Mouse (Mus musculus): Measurements from ENCODE around the gene Lrrn1. TPM values are rescaled to one million over a fixed set of nuclear protein-coding genes. Genes with fewer than 3 reads are reported as not detected.

The Lrrn1 gene
- polyA plus RNA-seq, 1 experiment: 42.7 TPM

DNA sequence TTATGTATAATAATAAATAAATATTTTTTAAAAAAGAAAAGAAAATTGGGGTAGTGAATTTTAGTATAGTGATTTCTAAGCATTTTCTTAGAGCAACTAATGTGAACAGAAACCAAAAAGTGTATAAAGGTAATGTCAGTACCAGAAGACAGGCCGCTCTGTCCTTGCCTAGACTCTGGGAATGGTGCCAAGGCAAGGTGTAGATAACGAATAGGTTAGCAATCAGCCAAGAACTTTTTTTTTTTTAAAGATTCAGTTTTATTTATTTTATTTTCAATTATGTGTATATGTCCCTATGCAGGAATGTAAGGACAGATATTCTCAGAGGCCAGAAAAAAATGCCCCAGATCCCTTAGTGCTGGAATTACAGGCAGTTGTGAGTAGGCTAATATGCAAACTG, 5.6 kb upstream of the Lrrn1 start:
- Histone ChIP-seq H3K4me3 (no peak overlapping the region), H3ac (ENCODE audit: control insufficient read depth, insufficient read length) (no peak overlapping the region), H3K27me3 (ENCODE audit: control insufficient read depth, insufficient read depth, insufficient read length) (no peaks in the 10 kb centered on the region), H3K36me3 (ENCODE audit: control insufficient read depth, insufficient read depth) (no peaks in the 10 kb centered on the region), H3K79me2 (ENCODE audit: control insufficient read depth, insufficient read depth) (no peaks in the 10 kb centered on the region), H3K4me2 (ENCODE audit: low read depth) (no peak overlapping the region)
- TF ChIP-seq MYOG (IDR thresholded peaks at IDR 0.05; ENCODE audit: control insufficient read depth in 1 of 3, insufficient read depth in 1 of 3, insufficient read length in 2 of 3, low read depth in 2 of 3) (no peak), POLR2A (IDR thresholded peaks at IDR 0.05; ENCODE audit: insufficient read length, low read depth) (no peak)

DNA sequence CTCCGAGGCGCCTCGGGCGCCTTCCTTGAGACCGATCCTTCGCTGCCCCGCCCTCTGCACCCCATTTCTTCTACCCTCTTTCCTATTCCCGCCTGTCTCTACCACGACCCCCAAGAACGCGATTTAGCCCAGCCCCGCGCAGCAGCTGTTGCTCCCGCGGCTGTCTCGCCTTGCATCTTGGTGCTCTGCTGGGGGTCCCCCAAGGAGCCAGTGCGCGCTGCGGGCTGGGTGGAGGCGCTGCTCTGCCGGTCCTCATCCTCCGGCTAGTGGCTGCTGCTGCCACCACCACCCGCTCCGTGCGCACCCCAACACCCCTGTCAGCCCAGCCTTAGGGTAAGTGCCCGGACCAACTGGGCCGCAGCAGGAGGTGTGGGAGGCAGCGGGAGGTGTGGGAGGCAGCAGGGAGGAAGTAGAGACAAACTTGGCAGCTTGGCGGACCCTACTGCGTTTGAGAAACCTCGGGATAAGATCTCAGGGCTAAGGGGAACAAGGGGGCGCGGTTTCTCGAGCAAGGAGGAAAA, 403 bp downstream of the Lrrn1 start:
- Histone ChIP-seq H3K36me3 (ENCODE audit: control insufficient read depth, insufficient read depth) (no peaks in the 10 kb centered on the region), H3K4me2 (ENCODE audit: low read depth) (peak overlapping the region; percentile 60), H3K79me2 (ENCODE audit: control insufficient read depth, insufficient read depth) (peaks cover 23% of the 10 kb centered on the region), H3K4me3 (peak overlapping the region; percentile 44), H3ac (ENCODE audit: control insufficient read depth, insufficient read length) (peak overlapping the region; percentile 79), H3K27me3 (ENCODE audit: control insufficient read depth, insufficient read depth, insufficient read length) (no peaks in the 10 kb centered on the region)
- no peak for TF ChIP-seq MAX (IDR thresholded peaks at IDR 0.05; ENCODE audit: low read depth)
- TF ChIP-seq USF1 (IDR thresholded peaks at IDR 0.05; ENCODE audit: low read depth): no peak
- TF ChIP-seq MYOD1 (IDR thresholded peaks at IDR 0.05; ENCODE audit: control insufficient read depth in 1 of 3, insufficient read length in 2 of 3, low read depth in 2 of 3): peak in 1 of 3 experiments; percentile 32
- no peak for TF ChIP-seq E2F4 (IDR thresholded peaks at IDR 0.05; ENCODE audit: insufficient read depth)
- no peak for TF ChIP-seq CEBPB (IDR thresholded peaks at IDR 0.05; ENCODE audit: insufficient read depth, poor library complexity, severe bottlenecking)
- TF ChIP-seq TCF3 (IDR thresholded peaks at IDR 0.05; ENCODE audit: insufficient read length, low read depth): no peak
- TF ChIP-seq MYOG (IDR thresholded peaks at IDR 0.05; ENCODE audit: control insufficient read depth in 1 of 3, insufficient read depth in 1 of 3, insufficient read length in 2 of 3, low read depth in 2 of 3): peak in 1 of 3 experiments; percentile 35
- TF ChIP-seq POLR2A (IDR thresholded peaks at IDR 0.05; ENCODE audit: insufficient read length, low read depth): peak; percentile 12
- TF ChIP-seq SRF (IDR thresholded peaks at IDR 0.05; ENCODE audit: control insufficient read depth, insufficient read length, low read depth): no peak
- no peak for TF ChIP-seq TCF12 (IDR thresholded peaks at IDR 0.05; ENCODE audit: insufficient read depth, poor library complexity, severe bottlenecking)
- no peak for TF ChIP-seq POLR2AphosphoS2 (IDR thresholded peaks at IDR 0.05; ENCODE audit: insufficient read length, low read depth)

DNA sequence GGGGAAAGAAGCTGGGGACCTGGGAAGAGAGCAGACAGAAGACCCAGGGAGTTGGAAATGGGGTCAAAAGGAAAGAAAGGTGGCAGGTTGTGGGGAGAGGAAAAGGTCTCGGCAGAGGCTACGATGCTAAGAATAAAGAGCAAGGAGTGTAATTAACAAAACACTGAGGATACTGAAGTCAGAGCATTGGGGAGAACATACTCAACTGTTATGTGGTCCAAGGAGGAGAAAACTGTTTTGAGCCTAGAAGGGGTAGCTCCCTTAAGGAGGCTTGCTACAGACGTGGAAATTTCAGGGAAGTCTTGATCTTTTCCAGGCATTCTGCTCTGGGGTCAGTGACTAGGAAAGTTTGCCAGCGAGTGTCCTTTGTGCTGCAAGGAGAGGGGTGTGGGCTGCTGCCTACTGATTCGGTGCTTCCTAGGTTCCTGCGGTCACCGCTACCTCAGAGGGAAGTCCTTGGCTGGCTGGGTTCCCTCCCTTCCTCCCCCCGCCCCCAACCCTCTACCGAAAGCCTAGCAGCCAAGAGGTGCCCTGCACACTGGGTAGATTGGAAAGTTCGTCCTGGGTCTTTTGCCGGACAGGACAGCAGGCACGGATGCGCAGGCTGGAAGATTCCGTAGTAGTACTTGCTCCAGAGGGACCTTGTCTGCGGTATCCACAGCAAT, 1.2 kb downstream of the Lrrn1 start:
- Histone ChIP-seq H3K79me2 (ENCODE audit: control insufficient read depth, insufficient read depth) (peaks cover 24% of the 10 kb centered on the region), H3ac (ENCODE audit: control insufficient read depth, insufficient read length) (peak overlapping the region; percentile 79), H3K4me3 (peak overlapping the region; percentile 44), H3K4me2 (ENCODE audit: low read depth) (peak overlapping the region; percentile 71), H3K27me3 (ENCODE audit: control insufficient read depth, insufficient read depth, insufficient read length) (no peaks in the 10 kb centered on the region), H3K36me3 (ENCODE audit: control insufficient read depth, insufficient read depth) (no peaks in the 10 kb centered on the region)
- TF ChIP-seq POLR2AphosphoS2 (IDR thresholded peaks at IDR 0.05; ENCODE audit: insufficient read length, low read depth) (no peak), MYOD1 (IDR thresholded peaks at IDR 0.05; ENCODE audit: control insufficient read depth in 1 of 3, insufficient read length in 2 of 3, low read depth in 2 of 3) (no peak), SRF (IDR thresholded peaks at IDR 0.05; ENCODE audit: control insufficient read depth, insufficient read length, low read depth) (no peak), MAX (IDR thresholded peaks at IDR 0.05; ENCODE audit: low read depth) (no peak), E2F4 (IDR thresholded peaks at IDR 0.05; ENCODE audit: insufficient read depth) (no peak), REST (IDR thresholded peaks at IDR 0.05; ENCODE audit: insufficient read depth, insufficient read length) (no peak), TCF3 (IDR thresholded peaks at IDR 0.05; ENCODE audit: insufficient read length, low read depth) (no peak), POLR2A (IDR thresholded peaks at IDR 0.05; ENCODE audit: insufficient read length, low read depth) (no peak), CEBPB (IDR thresholded peaks at IDR 0.05; ENCODE audit: insufficient read depth, poor library complexity, severe bottlenecking) (no peak), TCF12 (IDR thresholded peaks at IDR 0.05; ENCODE audit: insufficient read depth, poor library complexity, severe bottlenecking) (no peak), USF1 (IDR thresholded peaks at IDR 0.05; ENCODE audit: low read depth) (no peak), MYOG (IDR thresholded peaks at IDR 0.05; ENCODE audit: control insufficient read depth in 1 of 3, insufficient read depth in 1 of 3, insufficient read length in 2 of 3, low read depth in 2 of 3) (no peak)

DNA sequence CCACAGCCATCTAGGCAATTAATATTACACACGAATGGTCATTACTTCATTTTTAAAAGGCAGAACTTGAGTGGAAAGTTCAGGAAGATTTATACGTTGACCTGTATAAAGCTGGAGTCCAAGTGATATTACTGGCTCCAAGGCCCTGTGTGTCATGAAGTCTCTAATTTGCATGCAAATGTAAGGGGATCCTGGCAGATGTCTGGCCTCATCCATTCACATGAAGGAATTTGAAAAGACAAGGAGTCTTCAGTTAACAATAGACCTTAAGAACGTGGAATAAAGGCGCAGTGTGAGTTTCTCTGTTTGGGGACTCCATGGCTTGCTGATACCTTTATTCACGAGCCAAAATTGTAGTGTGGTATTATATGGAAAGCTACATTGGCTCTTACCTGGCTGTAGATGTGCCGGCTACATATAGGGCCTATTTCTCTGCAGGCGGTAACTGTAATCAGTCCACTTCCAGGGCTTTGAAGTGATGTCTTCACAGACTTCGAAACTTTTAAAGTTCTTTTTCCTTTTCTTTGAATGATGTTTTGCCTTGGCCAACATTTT, 2.0 kb downstream of the Lrrn1 start:
- Histone ChIP-seq H3K27me3 (ENCODE audit: control insufficient read depth, insufficient read depth, insufficient read length) (no peaks in the 10 kb centered on the region), H3K36me3 (ENCODE audit: control insufficient read depth, insufficient read depth) (no peaks in the 10 kb centered on the region), H3K4me3 (peak overlapping the region; percentile 44), H3ac (ENCODE audit: control insufficient read depth, insufficient read length) (no peak overlapping the region), H3K4me2 (ENCODE audit: low read depth) (peak overlapping the region; percentile 71), H3K79me2 (ENCODE audit: control insufficient read depth, insufficient read depth) (peaks cover 24% of the 10 kb centered on the region)
- TF ChIP-seq TCF12 (IDR thresholded peaks at IDR 0.05; ENCODE audit: insufficient read depth, poor library complexity, severe bottlenecking) (no peak), TCF3 (IDR thresholded peaks at IDR 0.05; ENCODE audit: insufficient read length, low read depth) (no peak), MAX (IDR thresholded peaks at IDR 0.05; ENCODE audit: low read depth) (no peak), REST (IDR thresholded peaks at IDR 0.05; ENCODE audit: insufficient read depth, insufficient read length) (no peak), MYOG (IDR thresholded peaks at IDR 0.05; ENCODE audit: control insufficient read depth in 1 of 3, insufficient read depth in 1 of 3, insufficient read length in 2 of 3, low read depth in 2 of 3) (no peak), MYOD1 (IDR thresholded peaks at IDR 0.05; ENCODE audit: control insufficient read depth in 1 of 3, insufficient read length in 2 of 3, low read depth in 2 of 3) (no peak), POLR2A (IDR thresholded peaks at IDR 0.05; ENCODE audit: insufficient read length, low read depth) (no peak), POLR2AphosphoS2 (IDR thresholded peaks at IDR 0.05; ENCODE audit: insufficient read length, low read depth) (no peak), CEBPB (IDR thresholded peaks at IDR 0.05; ENCODE audit: insufficient read depth, poor library complexity, severe bottlenecking) (no peak), E2F4 (IDR thresholded peaks at IDR 0.05; ENCODE audit: insufficient read depth) (no peak), USF1 (IDR thresholded peaks at IDR 0.05; ENCODE audit: low read depth) (no peak), SRF (IDR thresholded peaks at IDR 0.05; ENCODE audit: control insufficient read depth, insufficient read length, low read depth) (no peak)
